Mouse (Mus musculus) gastrocnemius, postnatal 4 days (tissue): Measurements from ENCODE around the gene Nhlrc2. TPM values are rescaled to one million over a fixed set of nuclear protein-coding genes. Genes with fewer than 3 reads are reported as not detected.

Experiments
- DNase-seq, 2 experiments: peaks; one replicate each; pipeline ENCODE4 v3.0.0; 2021 to 2022; ENCODE audit warnings: low spot score in 2 of 2, mixed read lengths in 2 of 2
- total RNA-seq, 2 experiments: library from RNA; stranded (reverse); gene quantifications; 2 replicates each; pipeline ENCODE4 v1.2.3; 2021

Nhlrc2 gene
- total RNA-seq, 2 experiments from 2014 or later: 15.2 to 16.4 TPM

GRCm38 (mm10) chr19:56562433-56563138, 14.5 kb downstream of the Nhlrc2 start:
- no peak for DNase-seq

- no peak for DNase-seq
These were observed 15.4 kb downstream of the Nhlrc2 start for GRCm38 (mm10) chr19:56563469-56563868.

GRCm38 (mm10) chr19:56565358-56565757, 17.3 kb downstream of the Nhlrc2 start:
- no peak for DNase-seq

- DNase-seq: peak in 1 of 2 experiments; percentile 48
These were observed 18.0 kb downstream of the Nhlrc2 start for GRCm38 (mm10) chr19:56566041-56566440.

- DNase-seq: no peak
These were observed 18.9 kb downstream of the Nhlrc2 start for GRCm38 (mm10) chr19:56566940-56567339.

- DNase-seq: no peak
These were observed 22.7 kb downstream of the Nhlrc2 start for GRCm38 (mm10) chr19:56570781-56571180.

- DNase-seq: no peak
These were observed 23.2 kb downstream of the Nhlrc2 start for GRCm38 (mm10) chr19:56571234-56571633.

GRCm38 (mm10) chr19:56571913-56572312, 23.9 kb downstream of the Nhlrc2 start:
- DNase-seq: no peak

- DNase-seq: no peak
These were observed 25.1 kb downstream of the Nhlrc2 start for GRCm38 (mm10) chr19:56573184-56573583.

- no peak for DNase-seq
These were observed 29.7 kb downstream of the Nhlrc2 start for GRCm38 (mm10) chr19:56577801-56578200.

- DNase-seq: no peak
These were observed 33.9 kb downstream of the Nhlrc2 start for GRCm38 (mm10) chr19:56581981-56582380.

- no peak for DNase-seq
These were observed 35.7 kb downstream of the Nhlrc2 start for GRCm38 (mm10) chr19:56583785-56584184.

GRCm38 (mm10) chr19:56584288-56584687, 36.2 kb downstream of the Nhlrc2 start:
- DNase-seq: no peak

GRCm38 (mm10) chr19:56586320-56586719, 38.3 kb downstream of the Nhlrc2 start:
- no peak for DNase-seq

GRCm38 (mm10) chr19:56588205-56588626, 40.2 kb downstream of the Nhlrc2 start:
- DNase-seq: peak in 1 of 2 experiments; percentile 59

GRCm38 (mm10) chr19:56589008-56589407, 40.9 kb downstream of the Nhlrc2 start:
- DNase-seq: no peak

- no peak for DNase-seq
These were observed 41.4 kb downstream of the Nhlrc2 start for GRCm38 (mm10) chr19:56589455-56589854.

GRCm38 (mm10) chr19:56590250-56590649, 42.2 kb downstream of the Nhlrc2 start:
- DNase-seq: no peak

GRCm38 (mm10) chr19:56592472-56592871, 44.4 kb downstream of the Nhlrc2 start:
- no peak for DNase-seq

- no peak for DNase-seq
These were observed 51.9 kb downstream of the Nhlrc2 start for GRCm38 (mm10) chr19:56599996-56600395.

GRCm38 (mm10) chr19:56600797-56601196, 52.7 kb downstream of the Nhlrc2 start:
- DNase-seq: no peak

- DNase-seq: no peak
These were observed 53.9 kb downstream of the Nhlrc2 start for GRCm38 (mm10) chr19:56601901-56602347.

GRCm38 (mm10) chr19:56608946-56609345, 60.9 kb downstream of the Nhlrc2 start:
- DNase-seq: no peak
